Mouse (Mus musculus): ENCODE results near the gene Nlk. TPM values are rescaled to one million over a fixed set of nuclear protein-coding genes. Genes with fewer than 3 reads are reported as not detected.

The Nlk gene
- total and polyA plus RNA-seq, 3 experiments: 14.8 to 22.4 (median 20.4) TPM

DNA sequence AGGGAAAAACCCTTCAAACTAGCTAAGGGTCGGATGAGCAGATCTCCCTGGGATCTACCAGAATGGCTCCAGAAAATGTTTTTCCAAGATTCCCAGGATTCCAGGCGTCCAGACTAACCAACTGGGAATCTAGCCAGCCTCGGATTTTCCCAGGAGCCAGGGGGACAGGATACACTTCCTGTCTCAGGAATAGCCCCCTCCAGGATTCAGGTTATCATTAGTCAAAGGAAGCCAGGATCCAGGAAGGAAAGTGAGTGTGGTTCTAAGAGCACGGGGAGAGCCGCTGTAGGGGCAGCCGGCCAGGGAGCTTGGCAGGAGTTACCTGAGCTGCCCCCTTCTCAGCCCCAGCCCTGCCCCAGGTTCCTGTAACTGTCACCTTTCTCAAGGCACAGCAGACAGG, 166.1 kb downstream of the Nlk start (continued):
- no peak for TF ChIP-seq POLR2AphosphoS2 (IDR thresholded peaks at IDR 0.05; ENCODE audit: low read depth, low read length)

DNA sequence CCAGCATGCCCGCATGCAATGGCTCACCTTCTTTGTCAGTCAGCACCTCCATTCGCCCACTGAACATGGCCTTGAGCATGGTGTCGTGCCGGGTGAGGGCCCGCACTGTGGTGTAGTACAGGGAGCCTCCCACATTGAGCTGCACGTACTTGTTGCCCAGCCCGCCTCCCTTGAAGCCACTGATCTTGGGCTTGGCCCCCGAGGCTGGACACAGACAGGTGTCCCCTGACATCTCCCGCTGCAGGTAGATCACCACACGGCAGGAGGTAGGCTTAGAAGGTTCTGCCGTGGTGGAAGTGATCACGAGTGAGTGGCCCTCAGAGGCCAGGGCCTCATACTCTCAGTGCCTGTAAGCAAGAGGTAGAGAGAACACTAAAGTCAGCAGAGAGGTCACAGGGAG, 167.2 kb downstream of the Nlk start:
- DNase-seq (ENCODE audit: extremely low read depth): no peak
- Histone ChIP-seq H3K27ac (ENCODE audit: insufficient read depth, low read depth) (no peak overlapping the region), H3K4me3 (replicated peaks in 1 of 3; ENCODE audit: low read depth in 2 of 3, low read length in 2 of 3, poor library complexity in 1 of 3) (no peak overlapping the region), H3K4me2 (ENCODE audit: insufficient read depth, low read depth, poor library complexity, severe bottlenecking) (no peak overlapping the region), H3K9ac (ENCODE audit: insufficient read depth, low read depth) (no peak overlapping the region), H3K9me3 (replicated peaks; ENCODE audit: low read length) (no peaks in the 10 kb centered on the region), H3K27me3 (replicated peaks) (no peaks in the 10 kb centered on the region), H3K4me1 (ENCODE audit: control insufficient read depth in 1 of 2, insufficient read depth in 2 of 2) (peaks cover 11 to 32% of the 10 kb centered on the region in 2 experiments), H3K79me2 (replicated peaks; ENCODE audit: control insufficient read depth, extremely low read depth, insufficient read depth, poor library complexity, severe bottlenecking) (peaks cover 49% of the 10 kb centered on the region), H3K36me3 (replicated peaks in 1 of 2; ENCODE audit: control insufficient read depth in 1 of 2, insufficient read depth in 1 of 2, low read length in 1 of 2) (peaks cover 58 to 82% of the 10 kb centered on the region in 2 experiments)
- no peak for TF ChIP-seq RCOR1 (conservative IDR thresholded peaks at IDR 0.05; ENCODE audit: low read depth, low read length)
- TF ChIP-seq MAX (IDR thresholded peaks at IDR 0.05; ENCODE audit: low read length): no peak
- TF ChIP-seq E2F4 (IDR thresholded peaks at IDR 0.05; ENCODE audit: insufficient replicate concordance, low read depth, low read length): no peak
- TF ChIP-seq JUND (conservative IDR thresholded peaks at IDR 0.05; ENCODE audit: low read depth, low read length): no peak
- no peak for TF ChIP-seq MEF2A (IDR thresholded peaks at IDR 0.05; ENCODE audit: borderline replicate concordance, low read depth, low read length)
- in situ Hi-C loops (cut with MboI; ENCODE audit: low pct_ligation_motif_present, low pct_unique_long_range_greater_than_20kb, low sequenced_read_pairs): no loop called here
- dilution Hi-C loops (cut with MboI; ENCODE audit: extremely low pct_ligation_motif_present, extremely low pct_unique_long_range_greater_than_20kb, low sequenced_read_pairs): no loop called here

DNA sequence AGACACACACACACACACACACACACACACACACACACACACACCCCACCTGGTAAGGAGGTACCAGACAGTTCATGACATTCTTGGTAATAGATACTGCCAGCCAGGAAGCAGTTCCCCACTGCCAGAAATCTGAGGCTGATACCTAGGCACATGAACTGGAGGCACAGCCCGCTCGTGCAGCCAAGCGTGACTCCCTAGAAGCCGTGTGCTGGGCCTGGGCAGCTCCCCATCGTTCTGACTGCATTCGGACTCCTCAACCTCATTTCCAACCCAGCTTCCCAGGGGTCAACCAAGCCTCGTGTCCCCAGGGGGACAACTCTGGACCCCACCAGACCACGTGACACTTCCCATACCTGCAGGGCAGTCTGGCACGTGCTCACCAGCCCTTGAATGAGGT, 168.5 kb downstream of the Nlk start:
- H3K4me3 ChIP-seq (replicated peaks in 1 of 3; ENCODE audit: low read depth in 2 of 3, low read length in 2 of 3, poor library complexity in 1 of 3): no peak overlapping the region
- peaks cover 7 to 23% of the 10 kb centered on the region in 2 experiments; a peak in 2 of 4 replicates for H3K4me1 ChIP-seq (ENCODE audit: control insufficient read depth in 1 of 2, insufficient read depth in 2 of 2)
- TF ChIP-seq MAX (IDR thresholded peaks at IDR 0.05; ENCODE audit: low read length) (no peak), PAX5 (IDR thresholded peaks at IDR 0.05; ENCODE audit: low read length) (peak; percentile 95)
- H3K9me3 ChIP-seq (replicated peaks; ENCODE audit: low read length): no peaks in the 10 kb centered on the region
- in situ Hi-C loops (cut with MboI; ENCODE audit: low pct_ligation_motif_present, low pct_unique_long_range_greater_than_20kb, low sequenced_read_pairs) (no loop called here), dilution Hi-C loops (cut with MboI; ENCODE audit: extremely low pct_ligation_motif_present, extremely low pct_unique_long_range_greater_than_20kb, low sequenced_read_pairs) (no loop called here)
- no peak overlapping the region for H3K9ac ChIP-seq (ENCODE audit: insufficient read depth, low read depth)
- no peak overlapping the region for H3K27ac ChIP-seq (ENCODE audit: insufficient read depth, low read depth)
- peaks cover 36% of the 10 kb centered on the region for H3K79me2 ChIP-seq (replicated peaks; ENCODE audit: control insufficient read depth, extremely low read depth, insufficient read depth, poor library complexity, severe bottlenecking)
- H3K4me2 ChIP-seq (ENCODE audit: insufficient read depth, low read depth, poor library complexity, severe bottlenecking): no peak overlapping the region
- no peak for DNase-seq (ENCODE audit: extremely low read depth)
- H3K27me3 ChIP-seq (replicated peaks): no peaks in the 10 kb centered on the region
- peaks cover 67 to 89% of the 10 kb centered on the region in 2 experiments for H3K36me3 ChIP-seq (replicated peaks in 1 of 2; ENCODE audit: control insufficient read depth in 1 of 2, insufficient read depth in 1 of 2, low read length in 1 of 2)

DNA sequence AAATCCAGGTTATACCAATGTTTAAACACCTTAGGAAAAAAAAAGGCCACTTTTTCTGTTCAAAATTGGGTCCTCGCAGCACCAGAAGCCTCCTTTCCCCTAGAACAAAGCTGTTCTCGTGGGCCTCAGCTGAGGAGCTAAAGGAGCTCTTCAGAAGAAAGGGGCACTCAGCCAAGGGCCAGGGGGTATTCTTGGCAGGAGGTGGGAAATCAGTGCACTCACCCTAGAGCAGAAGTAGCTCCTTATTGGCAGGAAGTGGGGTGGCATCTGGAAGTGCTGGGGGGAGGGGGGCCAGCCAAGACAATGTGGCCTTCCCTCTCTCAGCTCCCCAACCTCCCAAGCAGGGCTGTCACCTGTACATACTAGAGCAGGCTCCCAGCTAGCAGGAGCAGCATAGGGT, 172.3 kb downstream of the Nlk start:
- no peak for DNase-seq (ENCODE audit: extremely low read depth)
- Histone ChIP-seq H3K79me2 (replicated peaks; ENCODE audit: control insufficient read depth, extremely low read depth, insufficient read depth, poor library complexity, severe bottlenecking) (0 out of 2 replicates have a peak, but pooled peaks cover 1% of the 10 kb centered on the region), H3K9me3 (replicated peaks; ENCODE audit: low read length) (no peaks in the 10 kb centered on the region), H3K4me3 (replicated peaks in 1 of 3; ENCODE audit: low read depth in 2 of 3, low read length in 2 of 3, poor library complexity in 1 of 3) (no peak overlapping the region), H3K4me2 (ENCODE audit: insufficient read depth, low read depth, poor library complexity, severe bottlenecking) (no peak overlapping the region), H3K4me1 (ENCODE audit: control insufficient read depth in 1 of 2, insufficient read depth in 2 of 2) (peaks cover under 1 to 14% of the 10 kb centered on the region in 2 experiments; a peak in 2 of 4 replicates), H3K36me3 (replicated peaks in 1 of 2; ENCODE audit: control insufficient read depth in 1 of 2, insufficient read depth in 1 of 2, low read length in 1 of 2) (peaks cover 93 to 100% of the 10 kb centered on the region in 2 experiments), H3K27me3 (replicated peaks) (no peaks in the 10 kb centered on the region), H3K27ac (ENCODE audit: insufficient read depth, low read depth) (no peak overlapping the region), H3K9ac (ENCODE audit: insufficient read depth, low read depth) (no peak overlapping the region)
- dilution Hi-C loops (cut with MboI; ENCODE audit: extremely low pct_ligation_motif_present, extremely low pct_unique_long_range_greater_than_20kb, low sequenced_read_pairs) (no loop called here), in situ Hi-C loops (cut with MboI; ENCODE audit: low pct_ligation_motif_present, low pct_unique_long_range_greater_than_20kb, low sequenced_read_pairs) (no loop called here)
- TF ChIP-seq SIN3A (IDR thresholded peaks at IDR 0.05; ENCODE audit: low read length) (no peak), IRF4 (IDR thresholded peaks at IDR 0.05; ENCODE audit: low read depth, low read length) (no peak), E2F4 (IDR thresholded peaks at IDR 0.05; ENCODE audit: insufficient replicate concordance, low read depth, low read length) (no peak), SMC3 (IDR thresholded peaks at IDR 0.05; ENCODE audit: low read depth, low read length) (no peak), USF1 (IDR thresholded peaks at IDR 0.05; ENCODE audit: low read depth, low read length) (no peak), ZC3H11A (IDR thresholded peaks at IDR 0.05; ENCODE audit: low read depth, low read length) (no peak), BHLHE40 (IDR thresholded peaks at IDR 0.05; ENCODE audit: low read depth, low read length) (no peak), PAX5 (IDR thresholded peaks at IDR 0.05; ENCODE audit: low read length) (no peak), POLR2A (IDR thresholded peaks at IDR 0.05; ENCODE audit: low read depth, low read length) (no peak), GABPA (IDR thresholded peaks at IDR 0.05; ENCODE audit: insufficient replicate concordance, low read depth, low read length) (no peak), CTCF (conservative IDR thresholded peaks at IDR 0.05 in 1 of 2, IDR thresholded peaks at IDR 0.05 in 1 of 2; ENCODE audit: low read depth in 2 of 2, low read length in 2 of 2) (no peak), ELF1 (IDR thresholded peaks at IDR 0.05; ENCODE audit: low read depth, low read length) (no peak), UBTF (IDR thresholded peaks at IDR 0.05; ENCODE audit: low read depth, low read length) (no peak), ZNF384 (IDR thresholded peaks at IDR 0.05; ENCODE audit: low read depth, low read length) (no peak), USF2 (conservative IDR thresholded peaks at IDR 0.05; ENCODE audit: low read depth, low read length) (no peak), RCOR1 (conservative IDR thresholded peaks at IDR 0.05; ENCODE audit: low read depth, low read length) (no peak), POLR2AphosphoS2 (IDR thresholded peaks at IDR 0.05; ENCODE audit: low read depth, low read length) (no peak), NELFE (IDR thresholded peaks at IDR 0.05; ENCODE audit: low read depth, low read length) (no peak), MYC (IDR thresholded peaks at IDR 0.05; ENCODE audit: low read depth, low read length) (no peak), JUND (conservative IDR thresholded peaks at IDR 0.05; ENCODE audit: low read depth, low read length) (no peak)
